Mouse (Mus musculus) ES-CJ7 (cell line): ENCODE results near the gene Tsnaxip1.

ENCODE experiments used
- DNase-seq: peaks from one replicate; pipeline ENCODE4 v3.0.0; 2011; ENCODE audit warnings: low read depth, low spot score

The Tsnaxip1 gene

DNA sequence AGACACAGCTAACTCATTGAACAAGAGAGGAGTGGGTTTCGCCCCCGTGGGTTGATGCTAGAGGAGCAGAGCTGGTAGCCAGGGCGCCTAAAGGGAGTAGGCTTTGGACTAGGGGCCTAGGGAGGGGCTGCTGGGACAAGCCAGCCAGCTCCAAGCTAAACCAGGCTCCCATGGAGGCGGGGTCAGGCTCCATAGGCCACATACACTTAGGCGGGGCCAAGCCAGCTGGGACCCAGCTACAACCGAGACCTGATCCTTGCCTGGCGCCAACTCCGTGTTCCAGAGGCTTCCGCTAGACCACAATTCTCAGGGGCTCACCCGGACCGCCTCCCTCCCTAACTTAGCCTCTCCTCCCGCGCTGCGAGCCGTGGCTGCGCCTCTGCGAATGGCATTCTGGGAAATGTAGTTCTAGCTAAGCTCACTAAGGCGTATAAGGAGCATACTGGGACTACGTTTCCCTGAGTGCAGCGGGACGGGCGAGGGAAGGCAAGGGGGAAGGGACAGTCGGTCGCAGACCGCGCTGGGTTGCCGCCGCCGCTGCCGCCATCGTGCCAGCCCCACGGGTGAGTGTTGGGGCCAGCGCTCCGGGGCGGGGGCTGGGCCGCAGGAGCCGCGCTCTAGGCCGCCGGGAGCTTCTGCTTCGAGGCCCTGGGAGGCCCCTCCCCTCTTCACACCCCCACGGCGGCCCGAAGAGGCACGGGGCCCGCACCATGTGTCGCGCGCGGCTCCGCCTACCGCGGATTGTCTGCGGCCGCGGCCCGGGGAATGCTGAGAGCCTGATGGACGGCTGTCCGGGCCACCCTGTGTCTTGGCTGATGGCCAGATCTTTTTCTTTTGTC lies 32.8 kb downstream of the Tsnaxip1 start, which contains the start of gene Nutf2:
Gene Nutf2 (plus strand): TSS at position 438 of the 839 bp plus-strand sequence.
- DNase-seq, result peak; percentile 100

GRCm38 (mm10) chr8:105861951-105862350 lies 34.4 kb downstream of the Tsnaxip1 start:
- DNase-seq, result peak; percentile 63

GRCm38 (mm10) chr8:105866364-105867029 lies 39.0 kb downstream of the Tsnaxip1 start:
- peak; percentile 51 for DNase-seq

- no peak for DNase-seq
Measured at GRCm38 (mm10) chr8:105874301-105874700, 46.8 kb downstream of the Tsnaxip1 start.

DNA sequence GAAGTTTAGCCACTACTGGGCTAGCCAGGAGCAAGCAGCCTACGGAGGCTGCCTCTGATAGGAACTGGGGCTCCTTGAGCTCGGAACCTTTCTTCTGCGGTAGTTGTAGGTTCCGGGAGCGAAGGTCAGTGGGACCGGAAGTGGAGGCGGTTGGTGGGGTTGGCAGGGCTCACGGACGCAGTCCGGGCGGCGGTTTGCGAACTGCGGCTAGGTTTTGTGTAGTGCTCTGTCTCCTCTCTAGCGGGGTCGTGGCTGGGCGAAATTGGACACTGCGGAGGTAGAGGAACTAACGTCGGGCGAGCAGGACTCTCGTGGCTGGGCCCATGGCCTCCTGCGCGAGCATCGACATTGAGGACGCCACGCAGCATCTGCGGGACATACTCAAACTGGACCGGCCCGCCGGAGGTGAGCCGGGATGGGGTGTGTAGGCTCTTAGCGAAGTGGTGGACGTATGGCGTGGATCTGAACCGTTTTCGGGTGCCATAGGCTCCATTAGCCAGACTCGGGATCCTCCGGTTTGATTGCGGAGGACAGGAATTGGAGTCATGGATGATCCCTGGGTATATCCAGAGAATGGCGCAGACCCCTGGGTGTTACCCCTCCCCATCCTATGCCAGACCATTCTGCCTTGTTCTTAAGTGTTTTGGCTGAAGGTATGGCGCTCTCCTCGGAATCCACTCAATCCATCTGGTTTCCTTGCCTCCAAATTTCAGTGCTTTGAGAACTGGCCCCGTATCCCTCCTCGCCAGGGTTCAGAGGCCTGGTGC lies 53.4 kb downstream of the Tsnaxip1 start, which contains the start of gene Edc4:
Gene Edc4 (plus strand): TSS at position 128 of the 767 bp plus-strand sequence.
- peak; percentile 89 for DNase-seq

GRCm38 (mm10) chr8:105889756-105890465 lies 62.4 kb downstream of the Tsnaxip1 start:
- DNase-seq, result no peak

DNA sequence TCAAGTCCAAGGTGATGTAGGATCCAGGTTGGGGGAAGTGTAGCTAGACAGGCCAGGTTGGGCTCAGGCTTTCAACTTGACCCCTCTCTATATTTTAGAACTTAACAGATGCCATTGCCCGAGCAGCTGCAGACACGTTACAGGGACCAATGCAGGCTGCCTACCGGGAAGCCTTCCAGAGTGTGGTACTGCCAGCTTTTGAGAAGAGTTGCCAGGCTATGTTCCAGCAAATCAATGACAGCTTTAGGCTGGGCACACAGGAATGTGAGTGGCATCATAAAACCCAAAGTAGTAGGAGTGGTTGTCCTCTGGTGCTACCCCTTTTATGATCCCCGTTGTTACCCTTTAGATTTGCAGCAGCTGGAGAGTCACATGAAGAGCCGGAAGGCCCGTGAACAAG lies 63.3 kb downstream of the Tsnaxip1 start:
- DNase-seq, result no peak

- peak; percentile 63 for DNase-seq
Measured at GRCm38 (mm10) chr8:105892432-105892831, 64.9 kb downstream of the Tsnaxip1 start.

DNA sequence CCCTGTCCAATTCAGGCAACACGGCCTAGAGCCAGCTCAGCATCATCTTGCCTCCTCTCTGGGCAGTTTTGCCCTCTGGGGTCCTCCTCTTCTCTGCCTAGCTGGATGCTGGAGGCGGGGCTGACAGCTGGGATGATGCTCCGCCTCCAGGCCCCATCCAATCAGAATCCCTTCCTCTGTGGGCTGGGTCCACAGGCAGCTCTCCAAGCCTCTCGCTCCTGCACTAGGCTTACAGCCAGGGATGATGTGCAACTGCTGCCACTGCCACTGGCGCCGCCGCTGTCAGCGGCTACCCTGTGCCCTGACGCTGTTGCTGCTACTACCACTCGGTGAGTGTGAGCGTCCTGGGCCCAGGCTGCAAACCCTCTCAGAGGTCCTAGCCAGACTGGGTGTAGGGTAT lies 65.8 kb downstream of the Tsnaxip1 start, which contains the start of gene Nrn1l:
Gene Nrn1l (plus strand): TSS at position 229 of the 400 bp plus-strand sequence.
- peak; percentile 86 for DNase-seq
